Mouse (Mus musculus) lung, embryonic 14.5 days (tissue): ENCODE measurements at regions not wholly inside any gene's neighbourhood (a gene's known extent, or its start where the extent isn't known, plus 50 kb on each side); places are given as distances from the start of the nearest gene placed in this dataset.
A peak's percentile ranks its signal among the peaks of the same experiment; 100 is the strongest.

Experiments used
- ATAC-seq: fragments of 200-750 bp; cut with Nextera tagmentation; 2 replicates; pipeline ENCODE4 v1.8.0; 2017; ENCODE audit warnings: mild to moderate bottlenecking, moderate TSS enrichment, moderate library complexity; ENCODE audit not compliant: insufficient read depth
- DNase-seq: peaks from one replicate; pipeline ENCODE4 v3.0.0-alpha.2; 2015
- H3K27ac ChIP-seq: fragments of 300-500 bp; sonication (generic); 2 replicates; pipeline ENCODE4 v1.5.1; 2014; ENCODE audit warnings: low read depth, mild to moderate bottlenecking, moderate library complexity
- H3K27me3 ChIP-seq: fragments of 300-500 bp; sonication (generic); 2 replicates; pipeline ENCODE4 v1.6.1; 2014; ENCODE audit warnings: low read length, control low read depth; ENCODE audit not compliant: insufficient read depth
- H3K36me3 ChIP-seq: fragments of 300-500 bp; sonication (generic); 2 replicates; pipeline ENCODE4 v1.6.1; 2014; ENCODE audit warnings: control low read depth; ENCODE audit not compliant: insufficient read depth
- H3K4me1 ChIP-seq: fragments of 300-500 bp; sonication (generic); 2 replicates; pipeline ENCODE4 v1.6.1; 2014; ENCODE audit warnings: antibody characterized with exemption, control low read depth; ENCODE audit not compliant: insufficient read depth
- H3K4me2 ChIP-seq: fragments of 300-500 bp; sonication (generic); 2 replicates; pipeline ENCODE4 v1.6.1; 2014; ENCODE audit warnings: mild to moderate bottlenecking
- H3K4me3 ChIP-seq: fragments of 300-500 bp; sonication (generic); 2 replicates; pipeline ENCODE4 v1.5.1; 2014; ENCODE audit warnings: low read depth, low read length
- H3K9ac ChIP-seq: fragments of 300-500 bp; sonication (generic); 2 replicates; pipeline ENCODE4 v1.6.1; 2014
- H3K9me3 ChIP-seq: fragments of 300-500 bp; sonication (generic); 2 replicates; pipeline ENCODE4 v1.6.1; 2016; ENCODE audit warnings: low read depth, low read length, control low read depth
- CTCF ChIP-seq: IDR thresholded peaks from 2 replicates; pipeline ENCODE4 v1.5.1; 2016; ENCODE audit warnings: antibody characterized with exemption, low read depth
- WGBS: fragments of 180-500 bp; shearing (Covaris S2); extraction: QIAGEN DNeasy Blood & Tissue Kit; methylation state at CpG from one replicate; pipeline ENCODE4 v1.1.7; 2014; 5-methylcytosine and 5-hydroxymethylcytosine counted together

DNA sequence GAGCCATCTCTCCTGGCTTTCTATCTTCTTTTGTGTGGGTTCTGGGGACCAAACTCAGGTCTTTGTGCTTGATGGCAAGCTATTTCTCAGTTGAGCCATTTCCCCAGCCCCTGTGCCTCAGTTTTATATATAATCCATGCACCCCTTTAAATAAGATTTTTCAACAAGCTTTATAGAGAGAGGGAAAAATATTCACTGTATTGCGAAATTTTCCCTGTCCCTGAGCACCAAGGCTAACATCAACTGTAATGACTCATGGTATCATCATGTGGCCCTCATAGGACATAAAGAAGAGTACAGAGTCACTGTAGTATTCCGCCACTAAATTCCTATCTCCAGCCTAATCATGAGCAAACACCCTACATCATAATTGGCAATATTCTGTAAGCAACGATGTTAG, 142.4 kb upstream of the Dock1 start:
- Histone ChIP-seq H3K27ac (no peak overlapping the region), H3K4me1 (no peaks in the 10 kb centered on the region), H3K9ac (no peak overlapping the region), H3K27me3 (no peaks in the 10 kb centered on the region), H3K4me3 (no peak overlapping the region), H3K36me3 (no peaks in the 10 kb centered on the region), H3K9me3 (no peaks in the 10 kb centered on the region), H3K4me2 (no peak overlapping the region)
- TF ChIP-seq CTCF: no peak
- DNase-seq (no peak), ATAC-seq (no peak)
- WGBS: 88% methylated on average over 3 of the region's 3 CpGs

DNA sequence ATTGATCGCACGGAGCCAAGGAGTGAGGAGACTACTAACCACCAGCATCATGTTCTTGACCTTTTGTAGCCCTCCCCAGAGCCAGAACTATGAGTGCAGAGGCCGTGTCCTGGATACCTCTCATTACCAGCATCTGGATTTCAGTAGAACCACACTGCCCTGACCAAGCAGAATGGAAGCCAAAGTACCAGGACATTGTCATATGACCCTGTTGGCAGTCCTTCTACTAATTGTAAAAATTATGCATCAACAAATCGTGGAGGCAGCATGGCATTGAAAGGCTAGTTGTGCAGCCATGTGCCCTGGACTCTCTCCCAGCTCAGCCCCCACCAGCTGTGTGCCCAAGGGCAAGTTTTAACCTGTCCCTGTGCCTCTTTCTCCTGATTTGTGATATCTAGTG, 135.6 kb upstream of the Dock1 start:
- no peak for ATAC-seq
- Histone ChIP-seq H3K27ac (no peak overlapping the region), H3K27me3 (no peaks in the 10 kb centered on the region), H3K36me3 (no peaks in the 10 kb centered on the region), H3K4me2 (no peak overlapping the region), H3K4me3 (no peak overlapping the region), H3K4me1 (no peaks in the 10 kb centered on the region), H3K9me3 (no peaks in the 10 kb centered on the region), H3K9ac (no peak overlapping the region)
- DNase-seq: no peak
- no peak for TF ChIP-seq CTCF
- WGBS: 79% methylated on average over 4 of the region's 4 CpGs

DNA sequence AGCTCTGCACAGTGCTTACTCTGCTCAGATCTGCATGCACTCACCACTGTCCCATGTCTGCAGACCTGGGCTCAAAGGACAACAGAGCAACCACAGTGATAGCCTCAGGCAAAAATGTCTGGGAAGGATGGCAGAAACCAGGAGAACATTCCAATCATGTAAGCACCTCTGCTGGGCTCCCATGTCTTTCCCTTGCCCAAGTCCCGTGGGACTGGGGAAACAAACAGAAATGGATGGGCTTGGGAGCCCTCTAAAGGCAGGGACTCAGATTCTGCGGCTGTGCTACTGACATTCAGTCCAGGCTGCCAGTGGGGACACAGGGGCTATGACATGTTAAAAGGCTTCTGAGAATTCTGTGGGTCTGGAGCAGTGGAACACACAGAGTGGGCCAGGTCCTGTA, 128.8 kb upstream of the Dock1 start:
- TF ChIP-seq CTCF: no peak
- Histone ChIP-seq H3K4me1 (no peaks in the 10 kb centered on the region), H3K27me3 (no peaks in the 10 kb centered on the region), H3K9me3 (no peaks in the 10 kb centered on the region), H3K27ac (no peak overlapping the region), H3K9ac (no peak overlapping the region), H3K4me3 (no peak overlapping the region), H3K4me2 (no peak overlapping the region), H3K36me3 (no peaks in the 10 kb centered on the region)
- WGBS: 36% methylated on average over 2 of the region's 2 CpGs
- ATAC-seq: no peak
- no peak for DNase-seq

DNA sequence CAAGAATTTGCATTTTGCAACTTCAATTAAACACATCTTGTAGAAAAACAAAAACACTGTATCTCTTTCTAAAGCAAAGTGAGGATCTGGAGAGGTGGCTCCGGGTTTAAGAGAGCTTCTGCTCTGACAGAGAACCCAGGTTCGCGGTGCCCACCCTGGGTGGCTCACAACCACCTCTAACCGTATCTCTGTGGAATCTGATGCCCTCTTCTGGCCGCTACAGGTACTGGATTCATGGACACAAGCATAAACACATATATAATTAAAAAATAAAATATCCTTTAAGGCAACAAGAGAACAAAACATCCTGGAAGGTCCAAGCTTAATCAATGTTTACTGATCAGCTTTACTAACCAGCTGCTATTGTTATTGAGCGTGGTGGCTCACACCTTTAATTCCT, 124.3 kb upstream of the Dock1 start:
- no peak for DNase-seq
- Histone ChIP-seq H3K4me1 (peaks cover 3% of the 10 kb centered on the region; the same call in 1 of the 2 replicates), H3K27ac (no peak overlapping the region), H3K4me2 (no peak overlapping the region), H3K27me3 (no peaks in the 10 kb centered on the region), H3K9me3 (no peaks in the 10 kb centered on the region), H3K36me3 (no peaks in the 10 kb centered on the region), H3K9ac (no peak overlapping the region), H3K4me3 (no peak overlapping the region)
- 80% methylated on average over 6 of the region's 6 CpGs for WGBS
- no peak for ATAC-seq
- TF ChIP-seq CTCF: peak; percentile 42

DNA sequence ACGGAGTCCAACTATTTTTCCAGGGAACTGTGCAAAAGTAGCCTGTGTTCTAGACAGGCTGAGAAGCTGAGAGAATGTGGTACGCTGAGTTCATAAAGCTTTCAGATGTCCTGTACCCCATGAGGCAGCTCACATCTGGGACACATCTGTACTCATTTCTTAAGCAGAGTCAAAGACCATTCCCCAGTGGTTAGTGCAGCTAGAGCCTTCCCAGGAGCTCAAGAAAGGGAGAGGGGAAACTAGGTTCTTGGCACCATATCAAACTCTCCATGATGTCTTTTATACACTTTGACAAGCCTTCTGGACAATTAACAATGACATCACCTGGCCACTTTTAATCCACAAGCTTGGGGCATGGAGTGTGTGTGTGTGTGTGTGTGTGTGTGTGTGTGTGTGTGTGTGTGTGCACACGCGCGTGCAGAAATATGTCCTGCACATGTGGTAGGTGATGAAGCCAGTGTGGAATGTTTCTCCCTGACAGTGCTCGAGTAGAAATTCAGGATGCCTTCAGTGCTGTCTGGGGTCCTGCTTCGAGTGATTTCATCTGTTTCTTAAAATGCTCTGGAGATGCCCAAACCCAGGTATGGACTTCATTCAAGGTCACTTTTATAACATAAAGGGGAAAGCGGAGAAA, 121.1 kb upstream of the Dock1 start:
- Histone ChIP-seq H3K36me3 (no peaks in the 10 kb centered on the region), H3K4me2 (no peak overlapping the region), H3K9ac (no peak overlapping the region), H3K4me1 (peaks cover 6% of the 10 kb centered on the region; the same call in 1 of the 2 replicates), H3K27ac (no peak overlapping the region), H3K9me3 (no peaks in the 10 kb centered on the region), H3K27me3 (no peaks in the 10 kb centered on the region), H3K4me3 (no peak overlapping the region)
- no peak for TF ChIP-seq CTCF
- ATAC-seq: peak; percentile 26; the same call in 1 of the 2 replicates
- peak; percentile 42 for DNase-seq
- WGBS: 72% methylated on average over 8 of the region's 8 CpGs

- H3K9ac ChIP-seq: no peak overlapping the region
- no peak for TF ChIP-seq CTCF
- no peak overlapping the region for H3K4me2 ChIP-seq
- DNase-seq: peak; percentile 64
- H3K4me1 ChIP-seq: peaks cover 6% of the 10 kb centered on the region; the same call in 1 of the 2 replicates
- no peak overlapping the region for H3K4me3 ChIP-seq
- peak; percentile 71; the same call in 1 of the 2 replicates for ATAC-seq
- H3K9me3 ChIP-seq: no peaks in the 10 kb centered on the region
- H3K27me3 ChIP-seq: no peaks in the 10 kb centered on the region
- H3K36me3 ChIP-seq: no peaks in the 10 kb centered on the region
- H3K27ac ChIP-seq: no peak overlapping the region; the same call in 1 of the 2 replicates
- 37% methylated on average over 7 of the region's 7 CpGs for WGBS
Observed at GRCm38 (mm10) chr7:134550221-134550809, 120.1 kb upstream of the Dock1 start.

GRCm38 (mm10) chr7:134552051-134552451, 118.4 kb upstream of the Dock1 start:
- Histone ChIP-seq H3K4me2 (no peak overlapping the region), H3K9ac (no peak overlapping the region), H3K4me1 (peaks cover 6% of the 10 kb centered on the region; the same call in 1 of the 2 replicates), H3K9me3 (no peaks in the 10 kb centered on the region), H3K27me3 (no peaks in the 10 kb centered on the region), H3K36me3 (no peaks in the 10 kb centered on the region), H3K27ac (no peak overlapping the region), H3K4me3 (no peak overlapping the region)
- 43% methylated on average over 6 of the region's 6 CpGs for WGBS
- DNase-seq: peak; percentile 68
- TF ChIP-seq CTCF: no peak
- ATAC-seq: no peak
